Mouse (Mus musculus) ES-Bruce4 (cell line): ENCODE results near the gene Crocc2.

Experiments used
- CTCF ChIP-seq: IDR thresholded peaks from one replicate; pipeline ENCODE4 v1.8.1; 2011; ENCODE audit warnings: low read depth, low read length
- EP300 ChIP-seq: IDR thresholded peaks from 2 replicates; pipeline ENCODE4 v1.6.1; 2011; ENCODE audit warnings: low read depth, low read length; ENCODE audit not compliant: insufficient read depth

GRCm38 (mm10) chr1:93166346-93167079, 2.0 kb upstream of the Crocc2 start:
- no peak for TF ChIP-seq CTCF
- TF ChIP-seq EP300, result no peak
